ENCODE assay signal across 8 mouse cellular contexts in the genomic region with DNA sequence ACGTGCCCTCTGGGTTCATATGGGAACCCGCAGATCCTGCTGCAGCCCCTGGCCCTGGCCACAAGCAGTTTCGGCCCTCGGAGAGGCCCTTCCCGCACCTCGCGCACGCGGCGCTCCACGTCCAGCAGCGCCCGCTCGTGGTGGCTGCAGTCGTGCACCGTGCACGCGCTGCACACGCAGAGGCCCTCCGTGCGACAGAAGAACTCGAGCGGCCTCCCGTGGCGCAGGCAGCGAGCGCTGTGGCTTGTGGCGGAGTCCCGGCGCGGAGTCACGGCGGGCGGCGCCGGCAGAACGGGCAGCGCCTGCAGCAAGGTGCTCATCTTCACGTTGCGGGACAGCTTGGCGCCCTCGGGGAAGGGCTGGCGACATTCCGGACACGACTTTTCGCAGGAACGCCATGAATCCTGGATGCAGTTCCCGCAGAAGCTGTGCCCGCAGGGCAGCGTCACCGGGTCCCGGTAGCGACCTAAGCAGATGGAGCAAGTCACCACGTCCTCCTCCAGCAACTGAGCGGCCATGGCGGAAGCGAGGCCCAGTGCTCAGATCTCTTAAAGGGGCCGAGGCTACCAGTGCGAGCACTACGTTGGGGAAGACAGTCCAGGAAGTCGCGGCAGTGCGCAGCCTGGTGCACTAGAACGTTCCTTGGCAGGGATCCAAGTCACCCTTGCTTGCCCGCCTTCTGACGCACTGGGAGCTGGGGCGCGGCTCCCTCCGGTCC. TPM values are rescaled to one million over a fixed set of nuclear protein-coding genes. Genes with fewer than 3 reads are reported as not detected.
A peak's percentile ranks its signal among the peaks of the same experiment; 100 is the strongest.
DNase-seq lines count a peak whose midpoint lies in the region; ATAC-seq and TF ChIP-seq lines count a peak whose summit lies in the region.

Trim65 (minus strand) TSS at position 641 of the 718 bp plus-strand sequence.

- peaks cover 15% of the 10 kb centered on the region for H3K27me3 ChIP-seq in hindbrain, embryonic 10.5 days (ENCODE audit: insufficient read depth, poor library complexity, severe bottlenecking)
- H3K27me3 ChIP-seq in lung, embryonic 16.5 days (ENCODE audit: control insufficient read depth, insufficient read depth, low read depth, low read length): no peaks in the 10 kb centered on the region
- H3K27me3 ChIP-seq in thymus, adult 2 months (ENCODE audit: control insufficient read depth, insufficient read depth, low read length): no peaks in the 10 kb centered on the region

- H3K9ac ChIP-seq in lung, embryonic 16.5 days (ENCODE audit: low read length): peak within 1 kb of the TSS; percentile 79

- H3K36me3 ChIP-seq in hindbrain, embryonic 10.5 days: peaks cover 52% of the 10 kb centered on the region
- H3K36me3 ChIP-seq in lung, embryonic 16.5 days (ENCODE audit: control insufficient read depth, insufficient read depth, low read length): peaks cover 18% of the 10 kb centered on the region
- peaks cover 10% of the 10 kb centered on the region for H3K36me3 ChIP-seq in thymus, adult 2 months (ENCODE audit: control insufficient read depth, insufficient read depth, low read length)

- H3K27ac ChIP-seq in hindbrain, embryonic 10.5 days: peak within 1 kb of the TSS; percentile 91
- H3K27ac ChIP-seq in lung, embryonic 16.5 days (ENCODE audit: low read length): peak within 1 kb of the TSS; percentile 96
- H3K27ac ChIP-seq in thymus, adult 2 months (ENCODE audit: control insufficient read depth, insufficient read depth, low read length): peak within 1 kb of the TSS; percentile 85

- no peak for TF ChIP-seq POLR2A in thymus, adult 2 months (IDR thresholded peaks at IDR 0.05; ENCODE audit: control insufficient read depth, extremely low read depth, insufficient read depth, low read length, poor library complexity)

- peak within 1 kb of the TSS; percentile 68 for H3K4me3 ChIP-seq in hindbrain, embryonic 10.5 days
- peak within 1 kb of the TSS; percentile 66 for H3K4me3 ChIP-seq in lung, embryonic 16.5 days (ENCODE audit: low read length)
- peak within 1 kb of the TSS; percentile 66 for H3K4me3 ChIP-seq in thymus, adult 2 months (ENCODE audit: control insufficient read depth, insufficient read depth, low read length)

- peaks cover 54% of the 10 kb centered on the region for H3K4me1 ChIP-seq in hindbrain, embryonic 10.5 days (replicated peaks)
- H3K4me1 ChIP-seq in lung, embryonic 16.5 days (replicated peaks; ENCODE audit: control insufficient read depth, insufficient read depth, low read length): peaks cover 25% of the 10 kb centered on the region
- peaks cover 28% of the 10 kb centered on the region for H3K4me1 ChIP-seq in thymus, adult 2 months (replicated peaks; ENCODE audit: control insufficient read depth, insufficient read depth, low read length)

- TF ChIP-seq CTCF in thymus, adult 2 months (IDR thresholded peaks at IDR 0.05; ENCODE audit: borderline replicate concordance, control insufficient read depth, extremely low read depth, insufficient read depth, low read length, poor library complexity): peak; percentile 93

- H3K9me3 ChIP-seq in hindbrain, embryonic 10.5 days: no peaks in the 10 kb centered on the region
- no peaks in the 10 kb centered on the region for H3K9me3 ChIP-seq in lung, embryonic 16.5 days (ENCODE audit: control insufficient read depth, low read length)

- ATAC-seq in frontal cortex, adult (ENCODE audit: low TSS enrichment): peak; percentile 87
- peak; percentile 85 for ATAC-seq in lung, embryonic 16.5 days (ENCODE audit: low read depth)

- peak; percentile 72 for DNase-seq in MEL-GATA-1-ER (ENCODE audit: extremely low read depth, low read depth)
- peak; percentile 82 for DNase-seq in cerebellum, adult 9-10 months
- peak; percentile 87 for DNase-seq in hindbrain, embryonic 10.5 days (ENCODE audit: low spot score)
- peak; percentile 90 for DNase-seq in layer of hippocampus, adult 9-11 months
- DNase-seq in ovary, adult 18-20 months (ENCODE audit: low spot score): peak; percentile 83
- DNase-seq in thymus, adult 2 months: peak; percentile 87

- 2% methylated on average over 69 of the region's 69 CpGs for WGBS in hindbrain, embryonic 10.5 days
- WGBS in lung, embryonic 16.5 days: under 1% methylated on average over 68 of the region's 69 CpGs
- under 1% methylated on average over 69 of the region's 69 CpGs for WGBS in thymus, adult 2 months

- peak within 1 kb of the TSS; percentile 61 for H3K4me2 ChIP-seq in lung, embryonic 16.5 days (ENCODE audit: low read depth, low read length)

RNA-seq across cellular contexts. Expression of gene Trim65, which starts in this region (rescaled TPM):
- 1.8 and 2.0 TPM in 2 replicates for polyA plus RNA-seq in hindbrain, embryonic 10.5 days (2016; fragmentation: Nextera tagmentation; extraction: Ambion mirVana)
- polyA plus RNA-seq in lung, embryonic 16.5 days (2015; fragmentation: Nextera tagmentation; extraction: Ambion mirVana): 5.1 and 6.4 TPM in 2 replicates
- 24.5 and 26.7 TPM in 2 replicates for polyA plus RNA-seq in thymus, adult 2 months (2012; rRNA removed)

Comparison
In these comparisons a context has a peak if more than half of its experiments do, and no peak if none do; other contexts are left out.
1. Peak in every context shown above with its lines: DNase-seq, ATAC-seq, H3K4me3 ChIP-seq and H3K27ac ChIP-seq.